Mouse (Mus musculus) stomach, embryonic 15.5 days (tissue): ENCODE results near the gene Atp6v0e. TPM values are rescaled to one million over a fixed set of nuclear protein-coding genes. Genes with fewer than 3 reads are reported as not detected.

Experiments used
- ATAC-seq: fragments of 200-750 bp; cut with Nextera tagmentation; 2 replicates; pipeline ENCODE4 v1.8.0; 2017; ENCODE audit warnings: low read depth, moderate number of reproducible peaks, moderate TSS enrichment; ENCODE audit not compliant: insufficient read depth, low FRiP score
- H3K27ac ChIP-seq: fragments of 300-500 bp; sonication (generic); 2 replicates; pipeline ENCODE4 v1.5.1; 2015; ENCODE audit warnings: mild to moderate bottlenecking, inconsistent platforms
- H3K27me3 ChIP-seq: fragments of 300-500 bp; sonication (generic); replicated peaks from 2 replicates; pipeline ENCODE4 v1.6.1; 2015; ENCODE audit warnings: inconsistent platforms
- H3K36me3 ChIP-seq: fragments of 300-500 bp; sonication (generic); 2 replicates; pipeline ENCODE4 v1.6.1; 2015; ENCODE audit warnings: inconsistent platforms
- H3K4me1 ChIP-seq: fragments of 300-500 bp; sonication (generic); 2 replicates; pipeline ENCODE4 v1.6.1; 2015; ENCODE audit warnings: inconsistent platforms
- H3K4me2 ChIP-seq: fragments of 300-500 bp; sonication (generic); 2 replicates; pipeline ENCODE4 v1.6.1; 2015; ENCODE audit warnings: mild to moderate bottlenecking, inconsistent platforms
- H3K4me3 ChIP-seq: fragments of 300-500 bp; sonication (generic); replicated peaks from 2 replicates; pipeline ENCODE4 v1.5.1; 2015; ENCODE audit warnings: inconsistent platforms
- H3K9ac ChIP-seq: fragments of 300-500 bp; sonication (generic); 2 replicates; pipeline ENCODE4 v1.6.1; 2015; ENCODE audit warnings: inconsistent platforms
- H3K9me3 ChIP-seq: fragments of 300-500 bp; sonication (generic); 2 replicates; pipeline ENCODE4 v1.6.1; 2016; ENCODE audit warnings: inconsistent platforms
- WGBS: fragments of 180-500 bp; shearing (Covaris S2); methylation state at CpG from one replicate; pipeline ENCODE4 v1.1.7; 2015; 5-methylcytosine and 5-hydroxymethylcytosine counted together
- polyA plus RNA-seq: library from polyadenylated mRNA; unstranded; fragments of >200 nt; fragmentation: Nextera tagmentation; extraction: Ambion mirVana; gene quantifications from 2 replicates; pipeline ENCODE4 v1.2.1, GENCODE M21; 2015

Atp6v0e gene
- polyA plus RNA-seq, 1 experiment from 2014 or later, result 255 TPM

GRCm38 (mm10) chr17:26625521-26626010, 37.5 kb upstream of the Atp6v0e start:
- WGBS, result 90% methylated on average over 2 of the region's 2 CpGs
- Histone ChIP-seq H3K9me3 (no peaks in the 10 kb centered on the region), H3K27me3 (no peaks in the 10 kb centered on the region), H3K4me2 (no peak overlapping the region), H3K27ac (no peak overlapping the region), H3K36me3 (peaks cover 24% of the 10 kb centered on the region; the same call in 1 of the 2 replicates), H3K4me1 (0 out of 2 replicates have a peak, but pooled peaks cover 2% of the 10 kb centered on the region), H3K4me3 (no peak overlapping the region), H3K9ac (no peak overlapping the region)
- ATAC-seq, result no peak

DNA sequence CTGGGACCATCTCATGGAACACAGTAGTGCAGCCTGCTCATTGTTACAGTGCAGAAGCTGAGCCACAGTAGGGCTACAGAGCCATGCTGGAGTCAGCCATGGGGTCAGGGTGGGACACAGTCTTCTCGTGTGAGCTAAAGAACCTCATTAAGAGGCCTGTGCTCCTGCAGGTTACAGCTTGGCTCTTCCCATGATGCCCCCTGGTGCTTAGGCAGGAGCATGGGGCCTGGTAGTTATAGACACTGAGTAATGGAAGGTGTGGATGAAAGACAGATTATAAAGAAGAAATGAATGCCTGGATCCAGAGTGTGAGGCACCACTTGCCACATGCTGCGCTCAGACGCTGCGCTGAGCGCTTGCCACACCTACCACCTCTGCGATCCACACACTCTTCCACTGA, 34.6 kb upstream of the Atp6v0e start:
- 0 out of 2 replicates have a peak, but pooled peaks have one; percentile 27 for ATAC-seq
- Histone ChIP-seq H3K27ac (no peak overlapping the region), H3K36me3 (peaks cover 19% of the 10 kb centered on the region; the same call in 1 of the 2 replicates), H3K9ac (no peak overlapping the region), H3K9me3 (no peaks in the 10 kb centered on the region), H3K4me2 (no peak overlapping the region), H3K4me1 (no peaks in the 10 kb centered on the region), H3K4me3 (no peak overlapping the region), H3K27me3 (no peaks in the 10 kb centered on the region)
- whole genome bisulfite sequencing, result 85% methylated on average over 6 of the region's 6 CpGs

GRCm38 (mm10) chr17:26628936-26629335, 34.1 kb upstream of the Atp6v0e start:
- Histone ChIP-seq H3K9ac (no peak overlapping the region), H3K4me2 (no peak overlapping the region), H3K27me3 (no peaks in the 10 kb centered on the region), H3K4me1 (no peaks in the 10 kb centered on the region), H3K36me3 (peaks cover 16% of the 10 kb centered on the region; the same call in 1 of the 2 replicates), H3K4me3 (no peak overlapping the region), H3K27ac (no peak overlapping the region), H3K9me3 (no peaks in the 10 kb centered on the region)
- no peak for ATAC-seq
- 93% methylated on average over 3 of the region's 3 CpGs for whole genome bisulfite sequencing

DNA sequence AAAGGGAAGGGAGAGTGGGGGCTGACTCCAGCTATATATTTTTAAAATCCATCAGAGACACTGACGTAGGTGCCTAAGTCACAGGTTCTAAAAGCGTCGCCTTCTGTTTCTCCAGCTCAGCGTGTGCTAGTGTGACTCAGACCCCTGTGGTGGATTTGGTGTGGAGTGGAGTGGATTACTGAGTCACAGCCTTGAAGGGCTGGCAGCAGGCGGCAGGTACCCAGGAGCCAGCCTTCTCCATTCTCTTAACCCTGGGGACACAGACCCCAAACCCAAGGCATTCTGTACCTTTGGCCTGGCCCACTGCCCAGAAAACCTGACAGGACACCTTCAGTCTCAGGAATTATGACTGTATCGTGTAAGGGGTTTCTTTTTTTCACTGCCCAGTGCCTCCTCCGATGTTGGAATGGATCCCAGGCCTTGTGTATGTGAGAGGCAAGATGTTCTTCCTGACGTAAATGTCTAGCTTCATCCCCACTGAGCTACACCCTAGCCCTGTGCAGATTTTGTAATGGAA, 31.2 kb upstream of the Atp6v0e start:
- no peak overlapping the region for H3K4me2 ChIP-seq
- no peaks in the 10 kb centered on the region for H3K27me3 ChIP-seq
- H3K27ac ChIP-seq, result no peak overlapping the region
- no peak for ATAC-seq
- H3K4me1 ChIP-seq, result no peaks in the 10 kb centered on the region
- no peak overlapping the region for H3K9ac ChIP-seq
- peaks cover 18% of the 10 kb centered on the region for H3K36me3 ChIP-seq
- WGBS, result 78% methylated on average over 8 of the region's 8 CpGs
- no peak overlapping the region for H3K4me3 ChIP-seq
- no peaks in the 10 kb centered on the region for H3K9me3 ChIP-seq

GRCm38 (mm10) chr17:26633186-26633585, 29.8 kb upstream of the Atp6v0e start:
- no peak overlapping the region for H3K4me2 ChIP-seq
- no peak overlapping the region for H3K27ac ChIP-seq
- no peak overlapping the region for H3K9ac ChIP-seq
- no peak for ATAC-seq
- peaks cover 18% of the 10 kb centered on the region for H3K36me3 ChIP-seq
- H3K27me3 ChIP-seq, result no peaks in the 10 kb centered on the region
- H3K9me3 ChIP-seq, result no peaks in the 10 kb centered on the region
- H3K4me1 ChIP-seq, result no peaks in the 10 kb centered on the region
- WGBS, result 87% methylated on average over 9 of the region's 9 CpGs
- no peak overlapping the region for H3K4me3 ChIP-seq

DNA sequence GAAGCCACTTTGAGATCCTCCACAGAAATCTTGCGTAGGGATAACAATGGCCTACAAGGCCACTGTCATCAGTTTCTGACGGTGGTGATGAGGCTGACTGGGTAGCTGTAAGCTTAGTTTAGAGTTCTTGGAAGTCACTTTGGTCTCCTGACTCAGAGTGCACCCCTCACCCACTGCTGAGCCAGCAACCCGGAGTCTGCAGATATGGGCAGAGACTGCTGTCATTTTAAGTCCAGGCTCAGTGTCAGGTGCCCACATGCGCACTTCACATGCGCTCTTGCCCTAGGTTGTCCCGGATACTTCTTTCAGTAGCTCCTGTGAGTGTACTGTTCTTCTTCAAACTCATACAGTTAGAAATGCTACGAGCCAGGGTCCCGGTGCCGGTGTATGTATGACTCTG, 29.1 kb upstream of the Atp6v0e start:
- H3K4me2 ChIP-seq, result no peak overlapping the region
- ATAC-seq, result no peak
- no peak overlapping the region for H3K27ac ChIP-seq
- H3K36me3 ChIP-seq, result peaks cover 18% of the 10 kb centered on the region
- WGBS, result 96% methylated on average over 9 of the region's 9 CpGs
- no peak overlapping the region for H3K4me3 ChIP-seq
- H3K4me1 ChIP-seq, result no peaks in the 10 kb centered on the region; the same call in 1 of the 2 replicates
- H3K9me3 ChIP-seq, result no peaks in the 10 kb centered on the region
- no peaks in the 10 kb centered on the region for H3K27me3 ChIP-seq
- H3K9ac ChIP-seq, result no peak overlapping the region

- WGBS, result 88% methylated on average over 7 of the region's 7 CpGs
- Histone ChIP-seq H3K9ac (no peak overlapping the region), H3K9me3 (no peaks in the 10 kb centered on the region), H3K36me3 (peaks cover 16% of the 10 kb centered on the region), H3K27ac (no peak overlapping the region), H3K27me3 (no peaks in the 10 kb centered on the region), H3K4me3 (no peak overlapping the region), H3K4me1 (no peaks in the 10 kb centered on the region; the same call in 1 of the 2 replicates), H3K4me2 (no peak overlapping the region)
- ATAC-seq, result no peak
Observed at GRCm38 (mm10) chr17:26634539-26634938, 28.5 kb upstream of the Atp6v0e start.

DNA sequence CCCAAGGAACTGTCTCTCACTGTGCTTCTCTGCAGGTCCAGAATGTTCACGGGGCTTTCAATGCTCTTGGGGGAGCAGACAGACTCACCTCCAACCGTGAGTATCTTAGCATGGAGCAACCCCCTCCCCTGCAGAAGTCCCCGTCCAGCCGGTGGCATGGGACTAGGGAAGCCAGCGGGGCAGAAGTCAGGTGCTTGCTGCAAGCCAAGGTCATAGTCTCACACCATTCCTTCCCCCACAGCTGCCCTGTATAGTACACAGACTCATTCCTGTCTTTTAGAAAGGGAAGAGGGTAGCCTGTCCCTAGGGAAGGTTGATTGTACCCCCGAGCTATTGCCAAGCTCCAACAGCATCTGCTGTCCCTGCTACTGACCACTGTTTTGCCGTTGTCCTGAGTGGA, 27.1 kb upstream of the Atp6v0e start:
- no peak overlapping the region for H3K9ac ChIP-seq
- no peaks in the 10 kb centered on the region for H3K9me3 ChIP-seq
- ATAC-seq, result no peak
- no peaks in the 10 kb centered on the region for H3K27me3 ChIP-seq
- no peak overlapping the region for H3K4me3 ChIP-seq
- peaks cover 18% of the 10 kb centered on the region for H3K36me3 ChIP-seq
- no peak overlapping the region for H3K4me2 ChIP-seq
- no peak overlapping the region for H3K27ac ChIP-seq
- 89% methylated on average over 7 of the region's 7 CpGs for WGBS
- no peaks in the 10 kb centered on the region; the same call in 1 of the 2 replicates for H3K4me1 ChIP-seq

GRCm38 (mm10) chr17:26637851-26638250, 25.2 kb upstream of the Atp6v0e start:
- H3K9ac ChIP-seq, result no peak overlapping the region
- ATAC-seq, result no peak

GRCm38 (mm10) chr17:26638655-26639054, 24.4 kb upstream of the Atp6v0e start:
- Histone ChIP-seq H3K4me1 (no peaks in the 10 kb centered on the region; the same call in 1 of the 2 replicates), H3K27me3 (no peaks in the 10 kb centered on the region), H3K9me3 (no peaks in the 10 kb centered on the region), H3K4me2 (no peak overlapping the region), H3K27ac (no peak overlapping the region), H3K36me3 (peaks cover 33% of the 10 kb centered on the region), H3K9ac (no peak overlapping the region), H3K4me3 (no peak overlapping the region)
- ATAC-seq, result 0 out of 2 replicates have a peak, but pooled peaks have one; percentile 57
- WGBS, result 22% methylated on average over 7 of the region's 7 CpGs

More at GRCm38 (mm10) chr17:26637851-26638250, 25.2 kb upstream of the Atp6v0e start:
- no peaks in the 10 kb centered on the region; the same call in 1 of the 2 replicates for H3K4me1 ChIP-seq
- WGBS, result 56% methylated on average over 4 of the region's 4 CpGs
- H3K9me3 ChIP-seq, result no peaks in the 10 kb centered on the region
- H3K27ac ChIP-seq, result no peak overlapping the region
- no peak overlapping the region for H3K4me3 ChIP-seq
- peaks cover 26% of the 10 kb centered on the region for H3K36me3 ChIP-seq
- no peak overlapping the region for H3K4me2 ChIP-seq
- H3K27me3 ChIP-seq, result no peaks in the 10 kb centered on the region

GRCm38 (mm10) chr17:26639791-26640190, 23.2 kb upstream of the Atp6v0e start:
- ATAC-seq, result no peak
- no peak overlapping the region for H3K27ac ChIP-seq
- no peak overlapping the region for H3K4me3 ChIP-seq
- no peak overlapping the region for H3K9ac ChIP-seq
- H3K4me2 ChIP-seq, result no peak overlapping the region
- no peaks in the 10 kb centered on the region for H3K9me3 ChIP-seq
- H3K27me3 ChIP-seq, result no peaks in the 10 kb centered on the region
- H3K36me3 ChIP-seq, result peaks cover 42% of the 10 kb centered on the region
- H3K4me1 ChIP-seq, result no peaks in the 10 kb centered on the region; the same call in 1 of the 2 replicates
- WGBS, result 89% methylated on average over 2 of the region's 2 CpGs

DNA sequence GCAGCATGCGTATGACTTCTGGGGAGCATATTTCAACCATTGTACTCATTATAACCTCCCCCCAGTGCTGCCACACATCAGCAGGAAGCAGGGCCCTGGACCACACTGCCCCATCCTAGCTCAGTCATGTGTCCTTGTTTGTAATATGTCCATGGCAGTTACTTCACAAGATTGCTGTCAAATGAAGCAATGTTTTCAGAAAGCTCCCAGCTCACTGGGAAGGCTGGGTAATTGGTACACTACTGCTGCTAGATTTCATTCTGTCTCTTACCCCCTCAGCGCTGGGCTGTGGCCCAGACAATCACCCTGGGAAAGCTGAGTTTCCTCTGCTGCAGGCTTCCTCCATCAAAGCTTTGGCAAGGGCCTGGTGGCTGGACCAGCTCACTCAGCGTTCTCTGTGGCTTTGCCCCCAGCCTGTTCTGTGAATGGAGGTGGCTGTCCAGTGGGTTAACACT, 22.7 kb upstream of the Atp6v0e start:
- no peak overlapping the region for H3K4me3 ChIP-seq
- peaks cover 46% of the 10 kb centered on the region for H3K36me3 ChIP-seq
- no peak overlapping the region for H3K9ac ChIP-seq
- H3K4me1 ChIP-seq, result no peaks in the 10 kb centered on the region; the same call in 1 of the 2 replicates
- no peak overlapping the region for H3K4me2 ChIP-seq
- H3K9me3 ChIP-seq, result no peaks in the 10 kb centered on the region
- no peak overlapping the region for H3K27ac ChIP-seq
- no peak for ATAC-seq
- no peaks in the 10 kb centered on the region for H3K27me3 ChIP-seq
- WGBS, result 89% methylated on average over 3 of the region's 3 CpGs
